Mouse (Mus musculus): ENCODE measurements at regions not wholly inside any gene's neighbourhood (a gene's known extent, or its start where the extent isn't known, plus 50 kb on each side); places are given as distances from the start of the nearest gene placed in this dataset.

- DNase-seq (ENCODE audit: low read depth, low spot score), result no peak
Observed at GRCm38 (mm10) chr3:156253172-156253934, 308.2 kb upstream of the Negr1 start.

GRCm38 (mm10) chr3:156256719-156257118 lies 304.9 kb upstream of the Negr1 start:
- DNase-seq (ENCODE audit: low read depth, low spot score), result no peak

GRCm38 (mm10) chr3:156264654-156265053 lies 296.9 kb upstream of the Negr1 start:
- no peak for DNase-seq (ENCODE audit: low read depth, low spot score)

GRCm38 (mm10) chr3:156267727-156268126 lies 293.9 kb upstream of the Negr1 start:
- DNase-seq (ENCODE audit: low read depth, low spot score), result no peak

GRCm38 (mm10) chr3:156299984-156300770 lies 261.4 kb upstream of the Negr1 start:
- DNase-seq (ENCODE audit: low read depth, low spot score), result no peak

GRCm38 (mm10) chr3:156301302-156301701 lies 260.3 kb upstream of the Negr1 start:
- DNase-seq (ENCODE audit: low read depth, low spot score), result no peak

GRCm38 (mm10) chr3:156301745-156302144 lies 259.8 kb upstream of the Negr1 start:
- DNase-seq (ENCODE audit: low read depth, low spot score), result no peak

GRCm38 (mm10) chr3:156304174-156304573 lies 257.4 kb upstream of the Negr1 start:
- DNase-seq (ENCODE audit: low read depth, low spot score), result no peak

GRCm38 (mm10) chr3:156305064-156305463 lies 256.5 kb upstream of the Negr1 start:
- peak; percentile 1 for DNase-seq (ENCODE audit: low read depth, low spot score)

- no peak for DNase-seq (ENCODE audit: low read depth, low spot score)
Observed at GRCm38 (mm10) chr3:156335033-156335793, 226.4 kb upstream of the Negr1 start.

GRCm38 (mm10) chr3:156341484-156341883 lies 220.1 kb upstream of the Negr1 start:
- no peak for DNase-seq (ENCODE audit: low read depth, low spot score)

GRCm38 (mm10) chr3:156351727-156352126 lies 209.9 kb upstream of the Negr1 start:
- DNase-seq (ENCODE audit: low read depth, low spot score), result peak; percentile 6

- DNase-seq (ENCODE audit: low read depth, low spot score), result no peak
Observed at GRCm38 (mm10) chr3:156353430-156353829, 208.2 kb upstream of the Negr1 start.

- no peak for DNase-seq (ENCODE audit: low read depth, low spot score)
Observed at GRCm38 (mm10) chr3:156353841-156354473, 207.6 kb upstream of the Negr1 start.

GRCm38 (mm10) chr3:156368669-156369343 lies 192.8 kb upstream of the Negr1 start:
- no peak for DNase-seq (ENCODE audit: low read depth, low spot score)

- no peak for DNase-seq (ENCODE audit: low read depth, low spot score)
Observed at GRCm38 (mm10) chr3:156376717-156377116, 184.9 kb upstream of the Negr1 start.

GRCm38 (mm10) chr3:156382919-156383318 lies 178.7 kb upstream of the Negr1 start:
- no peak for DNase-seq (ENCODE audit: low read depth, low spot score)

- no peak for DNase-seq (ENCODE audit: low read depth, low spot score)
Observed at GRCm38 (mm10) chr3:156406136-156406535, 155.5 kb upstream of the Negr1 start.

GRCm38 (mm10) chr3:156407112-156407511 lies 154.5 kb upstream of the Negr1 start:
- no peak for DNase-seq (ENCODE audit: low read depth, low spot score)

GRCm38 (mm10) chr3:156410126-156410525 lies 151.5 kb upstream of the Negr1 start:
- no peak for DNase-seq (ENCODE audit: low read depth, low spot score)

GRCm38 (mm10) chr3:156412757-156413156 lies 148.8 kb upstream of the Negr1 start:
- DNase-seq (ENCODE audit: low read depth, low spot score), result no peak
